Mouse (Mus musculus) heart, postnatal 0 days (tissue): Measurements from ENCODE around the gene Ptprh.

Source experiments
- CTCF ChIP-seq: IDR thresholded peaks from 2 replicates; pipeline ENCODE4 v1.5.1; 2016; ENCODE audit warnings: antibody characterized with exemption, control low read depth, low read depth
- EP300 ChIP-seq: IDR thresholded peaks from 2 replicates; pipeline ENCODE4 v1.6.1; 2016; ENCODE audit warnings: antibody characterized with exemption, low read depth

DNA sequence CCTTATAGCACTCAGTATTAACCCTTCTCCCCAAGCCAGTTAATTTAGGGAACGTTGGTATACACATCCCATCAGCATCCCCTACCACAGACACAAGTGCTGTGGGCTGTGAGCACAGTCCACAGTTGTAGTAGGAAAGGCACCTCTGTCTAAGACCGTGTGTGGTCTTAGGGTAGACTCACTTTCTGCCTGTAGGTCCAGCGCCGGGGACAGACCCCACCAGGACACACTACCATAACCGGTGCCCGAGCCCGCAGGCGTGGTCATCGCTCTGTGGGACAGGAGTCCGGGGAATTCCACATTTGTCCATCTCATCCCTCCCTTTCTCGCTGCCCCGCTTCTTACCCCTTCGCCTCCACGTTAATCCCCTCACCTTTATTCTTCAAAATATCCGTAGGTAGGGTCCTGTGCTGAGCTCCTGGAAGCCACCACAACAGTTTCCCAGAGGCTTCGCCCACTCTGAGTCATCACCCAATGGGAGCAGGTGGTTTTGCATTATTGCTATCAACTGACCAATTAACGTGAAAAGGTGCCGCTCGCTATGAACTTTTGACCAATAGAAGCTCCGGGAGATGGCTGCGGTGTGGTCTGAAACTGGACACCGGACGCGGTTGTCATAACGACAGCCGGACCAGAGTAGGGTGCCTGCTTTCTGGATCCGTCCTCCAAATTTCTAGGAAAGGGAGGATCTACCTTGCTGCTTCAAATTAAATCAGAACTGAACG, 71.7 kb downstream of the Ptprh start, which contains the start of gene Dnaaf3:
- TF ChIP-seq CTCF (no peak), EP300 (no peak)
